Mouse (Mus musculus) right cerebral cortex, adult 18-20 months (tissue): ENCODE results near the gene Mad1l1.
A peak's percentile ranks its signal among the peaks of the same experiment; 100 is the strongest.

Source experiments
- DNase-seq: peaks from one replicate; pipeline ENCODE4 v3.0.0; 2022; ENCODE audit warnings: mixed read lengths

Gene Mad1l1

GRCm38 (mm10) chr5:140213001-140213400, 108.4 kb downstream of the Mad1l1 start:
- no peak for DNase-seq

- no peak for DNase-seq
Observed at GRCm38 (mm10) chr5:140210417-140211184, 110.8 kb downstream of the Mad1l1 start.

GRCm38 (mm10) chr5:140208743-140209409, 112.5 kb downstream of the Mad1l1 start:
- DNase-seq: peak; percentile 49

GRCm38 (mm10) chr5:140206726-140207703, 114.3 kb downstream of the Mad1l1 start:
- no peak for DNase-seq

- no peak for DNase-seq
Observed at GRCm38 (mm10) chr5:140205991-140206390, 115.4 kb downstream of the Mad1l1 start.

GRCm38 (mm10) chr5:140204465-140204864, 116.9 kb downstream of the Mad1l1 start:
- DNase-seq: no peak

- no peak for DNase-seq
Observed at GRCm38 (mm10) chr5:140204037-140204436, 117.3 kb downstream of the Mad1l1 start.

- DNase-seq: no peak
Observed at GRCm38 (mm10) chr5:140202451-140202850, 118.9 kb downstream of the Mad1l1 start.

GRCm38 (mm10) chr5:140201566-140201965, 119.8 kb downstream of the Mad1l1 start:
- DNase-seq: no peak

GRCm38 (mm10) chr5:140201109-140201508, 120.2 kb downstream of the Mad1l1 start:
- DNase-seq: no peak

- peak; percentile 72 for DNase-seq
Observed at GRCm38 (mm10) chr5:140197705-140198104, 123.6 kb downstream of the Mad1l1 start.

GRCm38 (mm10) chr5:140196446-140196845, 124.9 kb downstream of the Mad1l1 start:
- DNase-seq: no peak

- peak; percentile 91 for DNase-seq
Observed at GRCm38 (mm10) chr5:140194173-140194572, 127.2 kb downstream of the Mad1l1 start.

GRCm38 (mm10) chr5:140191539-140191938, 129.8 kb downstream of the Mad1l1 start:
- no peak for DNase-seq

GRCm38 (mm10) chr5:140186351-140186750, 135.0 kb downstream of the Mad1l1 start:
- no peak for DNase-seq

- no peak for DNase-seq
Observed at GRCm38 (mm10) chr5:140185757-140186156, 135.6 kb downstream of the Mad1l1 start.

GRCm38 (mm10) chr5:140183387-140183786, 138.0 kb downstream of the Mad1l1 start:
- peak; percentile 24 for DNase-seq

- DNase-seq: no peak
Observed at GRCm38 (mm10) chr5:140182351-140182750, 139.0 kb downstream of the Mad1l1 start.

- no peak for DNase-seq
Observed at GRCm38 (mm10) chr5:140180016-140180415, 141.3 kb downstream of the Mad1l1 start.

- peak; percentile 14 for DNase-seq
Observed at GRCm38 (mm10) chr5:140178058-140178690, 143.2 kb downstream of the Mad1l1 start.

GRCm38 (mm10) chr5:140177582-140177981, 143.8 kb downstream of the Mad1l1 start:
- no peak for DNase-seq

- no peak for DNase-seq
Observed at GRCm38 (mm10) chr5:140176370-140176769, 145.0 kb downstream of the Mad1l1 start.
